Mouse (Mus musculus) midbrain, postnatal 0 days (tissue): Measurements from ENCODE around the gene Frmd4b. TPM values are rescaled to one million over a fixed set of nuclear protein-coding genes. Genes with fewer than 3 reads are reported as not detected.

Experiments used
- ATAC-seq: fragments of 200-750 bp; cut with Nextera tagmentation; 2 replicates; pipeline ENCODE4 v1.8.0; 2017; ENCODE audit warnings: moderate number of reproducible peaks, mild to moderate bottlenecking, moderate TSS enrichment, moderate library complexity; ENCODE audit not compliant: low FRiP score
- DNase-seq: peaks from one replicate; pipeline ENCODE4 v3.0.0-alpha.2; 2015; ENCODE audit warnings: low spot score
- H3K27ac ChIP-seq: fragments of 300-500 bp; sonication (generic); 2 replicates; pipeline ENCODE4 v1.5.1; 2014; ENCODE audit warnings: low read depth, mild to moderate bottlenecking, low read length, mixed read lengths
- H3K27me3 ChIP-seq: fragments of 300-500 bp; sonication (generic); 2 replicates; pipeline ENCODE4 v1.6.1; 2014; ENCODE audit warnings: low read length, control low read depth, mixed read lengths; ENCODE audit not compliant: insufficient read depth
- H3K36me3 ChIP-seq: fragments of 300-500 bp; sonication (generic); 2 replicates; pipeline ENCODE4 v1.6.1; 2014; ENCODE audit warnings: low read length, control low read depth, mixed read lengths; ENCODE audit not compliant: insufficient read depth
- H3K4me1 ChIP-seq: fragments of 300-500 bp; sonication (generic); 2 replicates; pipeline ENCODE4 v1.6.1; 2014; ENCODE audit warnings: mild to moderate bottlenecking, control low read depth, antibody characterized with exemption, low read length, mixed read lengths; ENCODE audit not compliant: insufficient read depth
- H3K4me2 ChIP-seq: fragments of 300-500 bp; sonication (generic); 2 replicates; pipeline ENCODE4 v1.6.1; 2014; ENCODE audit warnings: low read depth, mild to moderate bottlenecking, low read length, mixed read lengths; ENCODE audit not compliant: poor library complexity, severe bottlenecking
- H3K4me3 ChIP-seq: fragments of 300-500 bp; sonication (generic); 2 replicates; pipeline ENCODE4 v1.5.1; 2014; ENCODE audit warnings: low read depth, mild to moderate bottlenecking, low read length, moderate library complexity
- H3K9ac ChIP-seq: fragments of 300-500 bp; sonication (generic); replicated peaks from 2 replicates; pipeline ENCODE4 v1.6.1; 2014; ENCODE audit warnings: mild to moderate bottlenecking, low read length, moderate library complexity, mixed read lengths; ENCODE audit not compliant: poor library complexity, severe bottlenecking
- H3K9me3 ChIP-seq: fragments of 300-500 bp; sonication (generic); 2 replicates; pipeline ENCODE4 v1.6.1; 2016; ENCODE audit warnings: low read length, control low read depth
- CTCF ChIP-seq: IDR thresholded peaks from 2 replicates; pipeline ENCODE4 v1.5.1; 2016; ENCODE audit warnings: antibody characterized with exemption, mild to moderate bottlenecking
- WGBS: fragments of 180-500 bp; shearing (Covaris S2); extraction: QIAGEN DNeasy Blood & Tissue Kit; methylation state at CpG from one replicate; pipeline ENCODE4 v1.1.7; 2014; 5-methylcytosine and 5-hydroxymethylcytosine counted together
- polyA plus RNA-seq: library from polyadenylated mRNA; unstranded; fragments of >200 nt; fragmentation: Nextera tagmentation; extraction: Ambion mirVana; gene quantifications from 2 replicates; pipeline ENCODE4 v1.2.1, GENCODE M21; 2015
- total RNA-seq: library from RNA; depleted of rRNA; stranded (reverse); fragments of >200 nt; gene quantifications from 2 replicates; pipeline ENCODE4 v1.2.3, GENCODE M21; 2014

Frmd4b gene
- total and polyA plus RNA-seq, 2 experiments from 2014 or later = 7.9 to 20.7 TPM

DNA sequence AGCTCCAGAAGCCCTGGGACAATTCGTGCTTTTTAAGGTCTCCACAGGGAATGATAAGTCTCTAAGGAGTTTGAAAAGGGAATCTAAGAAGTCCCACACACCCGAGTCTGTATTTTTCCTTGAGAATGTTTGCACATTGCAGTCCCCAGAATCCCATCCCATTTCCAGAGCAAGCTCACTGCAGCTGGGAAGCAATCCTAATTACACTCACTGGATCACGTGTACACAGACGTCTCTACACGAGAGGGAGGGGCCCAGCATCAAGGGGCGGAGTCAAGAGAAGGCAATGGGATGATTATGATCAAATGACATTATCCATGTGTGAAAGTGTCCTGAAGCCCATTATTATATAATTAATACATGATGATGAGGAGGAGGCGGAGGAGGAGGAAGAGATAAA lies 128.5 kb downstream of the Frmd4b start:
- no peak for ATAC-seq
- Histone ChIP-seq H3K4me2 (peak overlapping the region; percentile 99; the same call in 1 of the 2 replicates), H3K4me1 (peaks cover 5% of the 10 kb centered on the region; the same call in 1 of the 2 replicates), H3K9ac (no peak overlapping the region), H3K4me3 (no peak overlapping the region), H3K27me3 (no peaks in the 10 kb centered on the region), H3K9me3 (no peaks in the 10 kb centered on the region), H3K36me3 (no peaks in the 10 kb centered on the region), H3K27ac (no peak overlapping the region)
- peak; percentile 60 for DNase-seq
- WGBS = 27% methylated on average over 7 of the region's 7 CpGs
- TF ChIP-seq CTCF = no peak

- H3K27ac ChIP-seq = no peak overlapping the region
- no peaks in the 10 kb centered on the region for H3K9me3 ChIP-seq
- H3K4me1 ChIP-seq = peaks cover 5% of the 10 kb centered on the region; the same call in 1 of the 2 replicates
- DNase-seq (peak; percentile 27), ATAC-seq (no peak)
- no peaks in the 10 kb centered on the region for H3K27me3 ChIP-seq
- H3K4me3 ChIP-seq = peak overlapping the region; percentile 52
- H3K36me3 ChIP-seq = no peaks in the 10 kb centered on the region
- WGBS = 10% methylated on average over 8 of the region's 8 CpGs
- no peak for TF ChIP-seq CTCF
- H3K9ac ChIP-seq = no peak overlapping the region
- H3K4me2 ChIP-seq = peak overlapping the region; percentile 99
Measured at GRCm38 (mm10) chr6:97488280-97488679, 129.1 kb downstream of the Frmd4b start.

DNA sequence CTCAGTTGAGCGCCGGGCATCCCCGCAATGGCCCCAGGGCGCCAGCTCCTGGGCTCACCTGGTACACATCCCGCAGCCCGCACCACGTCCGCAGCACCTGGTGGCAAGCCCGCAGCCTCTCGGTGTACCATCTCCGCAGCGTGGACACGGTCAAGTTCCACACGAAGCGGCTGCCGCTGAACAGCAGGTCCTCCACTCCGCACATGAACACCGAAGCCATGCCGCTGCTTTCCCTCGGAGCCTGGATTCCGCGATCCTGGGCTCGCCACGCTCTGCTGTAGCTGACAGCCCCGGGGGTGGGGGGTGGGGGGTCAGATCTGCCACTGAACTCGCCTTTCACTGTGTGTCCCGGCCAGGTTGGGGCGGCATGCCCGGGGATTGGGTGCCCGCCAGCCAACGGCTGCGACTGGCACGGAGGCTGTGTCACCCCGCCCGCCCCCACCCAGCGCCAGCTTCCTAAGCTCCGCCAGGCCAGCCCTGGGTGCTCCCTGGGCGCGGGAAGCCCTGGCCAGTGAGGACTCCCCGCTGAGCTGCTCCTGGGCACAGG lies 129.7 kb downstream of the Frmd4b start:
- 1% methylated on average over 34 of the region's 40 CpGs for WGBS
- Histone ChIP-seq H3K27me3 (no peaks in the 10 kb centered on the region), H3K4me2 (peak overlapping the region; percentile 99), H3K4me1 (peaks cover 5% of the 10 kb centered on the region; the same call in 1 of the 2 replicates), H3K27ac (peak overlapping the region; percentile 26; the same call in 1 of the 2 replicates), H3K9me3 (no peaks in the 10 kb centered on the region), H3K4me3 (peak overlapping the region; percentile 52), H3K9ac (peak overlapping the region; percentile 55), H3K36me3 (no peaks in the 10 kb centered on the region)
- peak; percentile 51 for DNase-seq
- peak; percentile 68 for ATAC-seq
- TF ChIP-seq CTCF = no peak

GRCm38 (mm10) chr6:97486813-97487361 lies 130.5 kb downstream of the Frmd4b start:
- peak overlapping the region; percentile 99 for H3K4me2 ChIP-seq
- no peak overlapping the region for H3K27ac ChIP-seq
- 8% methylated on average over 11 of the region's 11 CpGs for WGBS
- no peaks in the 10 kb centered on the region for H3K9me3 ChIP-seq
- H3K9ac ChIP-seq = peak overlapping the region; percentile 55
- no peak for DNase-seq
- no peak for TF ChIP-seq CTCF
- no peaks in the 10 kb centered on the region for H3K36me3 ChIP-seq
- no peak for ATAC-seq
- H3K4me1 ChIP-seq = peaks cover 5% of the 10 kb centered on the region; the same call in 1 of the 2 replicates
- H3K4me3 ChIP-seq = peak overlapping the region; percentile 52
- no peaks in the 10 kb centered on the region for H3K27me3 ChIP-seq

- H3K4me1 ChIP-seq = peaks cover 5% of the 10 kb centered on the region; the same call in 1 of the 2 replicates
- H3K27ac ChIP-seq = no peak overlapping the region
- H3K27me3 ChIP-seq = no peaks in the 10 kb centered on the region
- TF ChIP-seq CTCF = peak; percentile 10; the same call in 1 of the 2 replicates
- H3K36me3 ChIP-seq = no peaks in the 10 kb centered on the region
- no peaks in the 10 kb centered on the region for H3K9me3 ChIP-seq
- no peak for ATAC-seq
- H3K9ac ChIP-seq = no peak overlapping the region
- H3K4me3 ChIP-seq = no peak overlapping the region
- H3K4me2 ChIP-seq = 0 out of 2 replicates have a peak overlapping the region, but pooled peaks have one; percentile 15
- WGBS = 76% methylated on average over 11 of the region's 11 CpGs
- DNase-seq = peak; percentile 19
Measured at GRCm38 (mm10) chr6:97485886-97486386, 131.4 kb downstream of the Frmd4b start.

DNA sequence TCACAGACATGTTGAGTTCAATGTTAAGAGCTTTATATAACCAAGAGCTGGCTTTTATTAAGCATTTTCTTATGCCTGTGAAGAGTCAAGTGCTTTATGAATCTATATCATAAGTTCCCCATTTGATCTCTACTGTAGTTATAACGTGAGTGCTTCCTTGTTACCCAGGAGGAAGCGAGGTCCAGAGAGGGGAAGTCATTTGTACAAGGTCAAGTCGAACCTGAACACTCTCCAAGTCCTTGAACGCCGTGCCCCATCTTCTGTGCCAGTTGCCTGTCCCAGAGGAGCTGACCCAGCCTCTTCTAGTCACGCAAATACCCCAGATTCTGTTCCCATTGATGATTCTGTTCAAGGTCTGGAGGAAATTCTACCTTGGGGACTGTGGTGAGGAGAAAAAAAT lies 135.4 kb downstream of the Frmd4b start:
- Histone ChIP-seq H3K4me2 (no peak overlapping the region), H3K36me3 (no peaks in the 10 kb centered on the region), H3K4me3 (no peak overlapping the region), H3K4me1 (peaks cover 2% of the 10 kb centered on the region; the same call in 1 of the 2 replicates), H3K27me3 (no peaks in the 10 kb centered on the region), H3K9me3 (no peaks in the 10 kb centered on the region), H3K9ac (no peak overlapping the region), H3K27ac (no peak overlapping the region)
- WGBS = 83% methylated on average over 6 of the region's 6 CpGs
- TF ChIP-seq CTCF = no peak
- DNase-seq = no peak
- ATAC-seq = no peak
